Mouse (Mus musculus): ENCODE measurements around the gene Btrc. TPM values are rescaled to one million over a fixed set of nuclear protein-coding genes. Genes with fewer than 3 reads are reported as not detected.
A peak's percentile ranks its signal among the peaks of the same experiment; 100 is the strongest.

Btrc gene
- total and polyA plus RNA-seq, 3 experiments = 10.4 to 20.4 (median 19.6) TPM

GRCm38 (mm10) chr19:45530200-45530995 is 166.9 kb downstream of the Btrc start:
- H3K27ac ChIP-seq = no peak overlapping the region

GRCm38 (mm10) chr19:45531554-45531953 is 168.0 kb downstream of the Btrc start:
- no peak overlapping the region for H3K27ac ChIP-seq
- 76% methylated on average over 6 of the region's 6 CpGs for WGBS
- no peak overlapping the region for H3K4me3 ChIP-seq
- H3K36me3 ChIP-seq (ENCODE audit: control insufficient read depth, insufficient read depth, low read length) = no peaks in the 10 kb centered on the region
- intact Hi-C loops (cut with DNase I) = no loop called here
- peaks cover 2% of the 10 kb centered on the region; the same call in 1 of the 2 replicates for H3K4me1 ChIP-seq (ENCODE audit: control insufficient read depth, insufficient read depth, low read length)
- no peak overlapping the region for H3K9ac ChIP-seq (ENCODE audit: low read depth, low read length)
- H3K27me3 ChIP-seq (ENCODE audit: control insufficient read depth, insufficient read depth, low read length) = no peaks in the 10 kb centered on the region
- no peak for DNase-seq
- H3K79me2 ChIP-seq (replicated peaks; ENCODE audit: control insufficient read depth, insufficient read depth, low read length) = no peaks in the 10 kb centered on the region
- no peak for TF ChIP-seq CTCF (IDR thresholded peaks at IDR 0.05)
- no peak for TF ChIP-seq EP300 (IDR thresholded peaks at IDR 0.05; ENCODE audit: insufficient read depth, low read depth, low read length)
- no peak for TF ChIP-seq POLR2A (IDR thresholded peaks at IDR 0.05; ENCODE audit: insufficient read depth, low read depth, low read length)

More at GRCm38 (mm10) chr19:45530200-45530995, 166.9 kb downstream of the Btrc start:
- intact Hi-C loops (cut with DNase I) = no loop called here
- H3K79me2 ChIP-seq (replicated peaks; ENCODE audit: control insufficient read depth, insufficient read depth, low read length) = no peaks in the 10 kb centered on the region
- no peaks in the 10 kb centered on the region for H3K36me3 ChIP-seq (ENCODE audit: control insufficient read depth, insufficient read depth, low read length)
- H3K4me3 ChIP-seq = no peak overlapping the region
- TF ChIP-seq EP300 (IDR thresholded peaks at IDR 0.05; ENCODE audit: insufficient read depth, low read depth, low read length) = no peak
- no peak for TF ChIP-seq POLR2A (IDR thresholded peaks at IDR 0.05; ENCODE audit: insufficient read depth, low read depth, low read length)
- no peak for TF ChIP-seq CTCF (IDR thresholded peaks at IDR 0.05)
- peak; percentile 45 to 58 for DNase-seq
- no peak overlapping the region for H3K9ac ChIP-seq (ENCODE audit: low read depth, low read length)
- 62% methylated on average over 15 of the region's 15 CpGs for WGBS
- H3K27me3 ChIP-seq (ENCODE audit: control insufficient read depth, insufficient read depth, low read length) = no peaks in the 10 kb centered on the region
- peaks cover 2% of the 10 kb centered on the region; the same call in 1 of the 2 replicates for H3K4me1 ChIP-seq (ENCODE audit: control insufficient read depth, insufficient read depth, low read length)

GRCm38 (mm10) chr19:45533617-45534016 is 170.1 kb downstream of the Btrc start:
- no peak overlapping the region for H3K27ac ChIP-seq
- no peaks in the 10 kb centered on the region for H3K79me2 ChIP-seq (replicated peaks; ENCODE audit: control insufficient read depth, insufficient read depth, low read length)
- no peak overlapping the region for H3K4me3 ChIP-seq
- intact Hi-C loops (cut with DNase I) = no loop called here
- no peak for DNase-seq
- peaks cover 2% of the 10 kb centered on the region; the same call in 1 of the 2 replicates for H3K4me1 ChIP-seq (ENCODE audit: control insufficient read depth, insufficient read depth, low read length)
- no peaks in the 10 kb centered on the region for H3K36me3 ChIP-seq (ENCODE audit: control insufficient read depth, insufficient read depth, low read length)
- H3K27me3 ChIP-seq (ENCODE audit: control insufficient read depth, insufficient read depth, low read length) = no peaks in the 10 kb centered on the region
- TF ChIP-seq CTCF (IDR thresholded peaks at IDR 0.05) = no peak
- WGBS = 39% methylated on average over 7 of the region's 7 CpGs
- no peak overlapping the region for H3K9ac ChIP-seq (ENCODE audit: low read depth, low read length)

- no peaks in the 10 kb centered on the region for H3K79me2 ChIP-seq (replicated peaks; ENCODE audit: control insufficient read depth, insufficient read depth, low read length)
- WGBS = 69% methylated on average over 8 of the region's 8 CpGs
- H3K27me3 ChIP-seq (ENCODE audit: control insufficient read depth, insufficient read depth, low read length) = no peaks in the 10 kb centered on the region
- H3K36me3 ChIP-seq (ENCODE audit: control insufficient read depth, insufficient read depth, low read length) = no peaks in the 10 kb centered on the region
- no peak for DNase-seq
- H3K4me1 ChIP-seq (ENCODE audit: control insufficient read depth, insufficient read depth, low read length) = no peaks in the 10 kb centered on the region
- H3K27ac ChIP-seq = no peak overlapping the region
- no peak for TF ChIP-seq POLR2A (IDR thresholded peaks at IDR 0.05; ENCODE audit: insufficient read depth, low read depth, low read length)
- no peak for TF ChIP-seq EP300 (IDR thresholded peaks at IDR 0.05; ENCODE audit: insufficient read depth, low read depth, low read length)
- no peak overlapping the region for H3K9ac ChIP-seq (ENCODE audit: low read depth, low read length)
- H3K4me3 ChIP-seq = no peak overlapping the region
- intact Hi-C loops (cut with DNase I) = no loop called here
Measured at GRCm38 (mm10) chr19:45535214-45535735, 171.7 kb downstream of the Btrc start.

GRCm38 (mm10) chr19:45535929-45536328 is 172.4 kb downstream of the Btrc start:
- no peaks in the 10 kb centered on the region for H3K79me2 ChIP-seq (replicated peaks; ENCODE audit: control insufficient read depth, insufficient read depth, low read length)
- 34% methylated on average over 6 of the region's 6 CpGs for WGBS
- H3K27ac ChIP-seq = no peak overlapping the region
- no peaks in the 10 kb centered on the region for H3K4me1 ChIP-seq (ENCODE audit: control insufficient read depth, insufficient read depth, low read length)
- H3K4me3 ChIP-seq = no peak overlapping the region
- no peak for TF ChIP-seq POLR2A (IDR thresholded peaks at IDR 0.05; ENCODE audit: insufficient read depth, low read depth, low read length)
- no peak for TF ChIP-seq EP300 (IDR thresholded peaks at IDR 0.05; ENCODE audit: insufficient read depth, low read depth, low read length)
- no peak for TF ChIP-seq CTCF (IDR thresholded peaks at IDR 0.05)
- H3K9ac ChIP-seq (ENCODE audit: low read depth, low read length) = no peak overlapping the region
- DNase-seq = no peak
- H3K36me3 ChIP-seq (ENCODE audit: control insufficient read depth, insufficient read depth, low read length) = no peaks in the 10 kb centered on the region
- intact Hi-C loops (cut with DNase I) = no loop called here
- H3K27me3 ChIP-seq (ENCODE audit: control insufficient read depth, insufficient read depth, low read length) = no peaks in the 10 kb centered on the region

DNA sequence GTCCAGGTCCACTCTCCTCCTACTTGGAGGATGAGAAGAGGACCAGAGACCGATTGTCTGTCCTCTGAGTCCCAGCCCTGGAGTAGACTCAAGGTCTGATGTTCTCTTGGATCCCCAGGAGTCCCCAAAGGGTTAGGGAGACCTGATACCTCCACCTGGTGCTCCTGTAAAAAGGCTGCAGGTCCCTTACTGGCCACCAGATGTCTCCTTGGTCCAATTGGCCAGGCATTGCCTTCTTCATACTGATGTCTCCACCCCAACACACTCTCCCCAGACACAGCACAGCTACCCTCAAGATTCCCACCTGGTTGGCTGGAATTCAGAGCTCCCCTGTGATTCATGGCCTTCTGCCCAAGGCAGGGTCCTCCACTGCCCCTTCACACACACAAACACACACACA is 174.0 kb downstream of the Btrc start:
- 32% methylated on average over 1 of the region's 1 CpGs for WGBS
- intact Hi-C loops (cut with DNase I) = no loop called here

More for the DNA sequence above, 174.0 kb downstream of the Btrc start:
- TF ChIP-seq EP300 (IDR thresholded peaks at IDR 0.05; ENCODE audit: insufficient read depth, low read depth, low read length) (no peak), CTCF (IDR thresholded peaks at IDR 0.05) (peak; percentile 76), POLR2A (IDR thresholded peaks at IDR 0.05; ENCODE audit: insufficient read depth, low read depth, low read length) (no peak)
- H3K9ac ChIP-seq (ENCODE audit: low read depth, low read length) = no peak overlapping the region
- no peak overlapping the region for H3K27ac ChIP-seq
- peaks cover 3% of the 10 kb centered on the region for H3K4me1 ChIP-seq (ENCODE audit: control insufficient read depth, insufficient read depth, low read length)
- peak; percentile 42 to 61 for DNase-seq
- no peak overlapping the region for H3K4me3 ChIP-seq
- peaks cover 6% of the 10 kb centered on the region for H3K27me3 ChIP-seq (ENCODE audit: control insufficient read depth, insufficient read depth, low read length)
- H3K79me2 ChIP-seq (replicated peaks; ENCODE audit: control insufficient read depth, insufficient read depth, low read length) = no peaks in the 10 kb centered on the region
- H3K36me3 ChIP-seq (ENCODE audit: control insufficient read depth, insufficient read depth, low read length) = no peaks in the 10 kb centered on the region

All from heart, adult 2 months (tissue).